Comparison of ENCODE assay signal across 12 mouse cellular contexts in the genomic region with DNA sequence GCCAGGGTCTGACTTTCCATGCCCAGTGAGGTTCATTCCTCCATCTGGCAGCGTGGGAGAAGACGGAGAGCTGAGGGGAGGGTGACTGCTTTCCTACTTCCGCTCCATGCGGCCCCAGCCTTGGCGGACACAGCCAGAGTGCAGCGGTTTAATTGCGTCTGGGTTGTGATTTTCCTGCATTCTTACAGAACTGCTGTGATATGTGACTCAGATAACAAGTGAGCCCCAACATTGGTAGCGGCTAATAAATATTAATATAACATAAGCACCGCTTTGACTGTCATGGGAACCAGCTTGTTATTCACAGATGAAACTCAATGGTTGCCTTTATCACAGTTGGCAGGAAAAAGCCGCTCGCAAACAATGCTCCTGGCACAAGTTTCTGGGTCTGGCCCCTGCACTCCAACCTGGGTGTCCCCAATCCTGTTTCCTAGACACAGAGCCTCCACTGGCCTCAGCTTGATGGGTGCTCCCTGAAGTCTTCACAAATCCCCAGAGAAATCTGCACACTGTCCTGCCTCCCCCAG. TPM values are rescaled to one million over a fixed set of nuclear protein-coding genes. Genes with fewer than 3 reads are reported as not detected.
DNase-seq lines count a peak whose midpoint lies in the region.
"Had no signal": no experiment of that assay in that cellular context is flagged by ENCODE, and none has a peak within 500 bp of the region (broad histone marks: within the 10 kb centered on the region; RNA-seq: fewer than 3 reads in every experiment).

No protein-coding gene starts in this region.

- DNase-seq in cerebellum, adult 9-10 months: peak; percentile 41
- DNase-seq in cerebellum, postnatal 25 days: no peak
- DNase-seq in right cerebral cortex, adult 18-20 months: peak; percentile 23
- no peak for DNase-seq in right cerebral cortex, postnatal 25 days
- DNase-seq in layer of hippocampus, postnatal 14 days (ENCODE audit: low spot score in 2 of 2): peak; percentile 52 to 78
- DNase-seq in right cerebral cortex, postnatal 10 days (ENCODE audit: low spot score in 2 of 2): peak; percentile 70 to 81
- DNase-seq in urinary bladder, adult 2 months (ENCODE audit: low spot score): no peak
- DNase-seq in heart, embryonic 10.5 days (ENCODE audit: low spot score): no peak
- DNase-seq: cerebellum, adult 11 months had no signal

- H3K27ac ChIP-seq in heart, embryonic 10.5 days: no peak overlapping the region
- H3K27ac ChIP-seq: kidney, postnatal 0 days; limb, embryonic 15.5 days had no signal

- no peaks in the 10 kb centered on the region for H3K36me3 ChIP-seq in heart, embryonic 10.5 days
- H3K36me3 ChIP-seq: limb, embryonic 15.5 days had no signal

- peaks cover 6% of the 10 kb centered on the region; the same call in 1 of the 2 replicates for H3K4me1 ChIP-seq in heart, embryonic 10.5 days

- WGBS in heart, embryonic 10.5 days: 89% methylated on average over 11 of the region's 11 CpGs

- H3K27me3 ChIP-seq in heart, embryonic 10.5 days (ENCODE audit: insufficient read depth, poor library complexity, severe bottlenecking): no peaks in the 10 kb centered on the region
- H3K27me3 ChIP-seq: limb, embryonic 15.5 days had no signal

- no peaks in the 10 kb centered on the region for H3K9me3 ChIP-seq in heart, embryonic 10.5 days
- H3K9me3 ChIP-seq: limb, embryonic 15.5 days had no signal

- no peak overlapping the region for H3K4me3 ChIP-seq in heart, embryonic 10.5 days
- H3K4me3 ChIP-seq: limb, embryonic 15.5 days; myocyte had no signal

RNA-seq across cellular contexts. Expression of gene Phf21b, which starts 43.0 kb away (rescaled TPM):
- 10 to 100 TPM; 13.0 to 13.2 TPM for total RNA-seq in layer of hippocampus, postnatal 14 days (2021)
- 1.9 and 3.9 TPM in 2 replicates for polyA plus RNA-seq in urinary bladder, adult 2 months (2012; rRNA removed)
- polyA plus RNA-seq in heart, embryonic 10.5 days (2016; fragmentation: Nextera tagmentation; extraction: Ambion mirVana): 0.16 and 0.41 TPM in 2 replicates

Comparison
In these comparisons a context has a peak if more than half of its experiments do, and no peak if none do; other contexts are left out.
1. DNase-seq: peak in cerebellum, adult 9-10 months (single experiment), right cerebral cortex, adult 18-20 months (single experiment), layer of hippocampus, postnatal 14 days (2 of 2) and right cerebral cortex, postnatal 10 days (2 of 2); none in cerebellum, postnatal 25 days (0 of 2), right cerebral cortex, postnatal 25 days (single experiment), urinary bladder, adult 2 months (single experiment) and heart, embryonic 10.5 days (single experiment).